Mouse (Mus musculus): ENCODE data around the gene Inpp5d. TPM values are rescaled to one million over a fixed set of nuclear protein-coding genes. Genes with fewer than 3 reads are reported as not detected.

The Inpp5d gene
- polyA plus RNA-seq, 1 experiment: 10.4 TPM

GRCm38 (mm10) chr1:87684071-87684470 lies 64.0 kb downstream of the Inpp5d start:
- TF ChIP-seq CTCF (IDR thresholded peaks at IDR 0.05; ENCODE audit: control insufficient read depth, insufficient read depth, insufficient replicate concordance, low read depth, low read length) (no peak), POLR2A (IDR thresholded peaks at IDR 0.05; ENCODE audit: control insufficient read depth, low read depth, low read length) (no peak)
- H3K27ac ChIP-seq (ENCODE audit: control insufficient read depth, insufficient read depth, low read depth, low read length): no peak overlapping the region
- no peaks in the 10 kb centered on the region for H3K4me1 ChIP-seq (ENCODE audit: control insufficient read depth, insufficient read depth, low read length)
- no peaks in the 10 kb centered on the region for H3K36me3 ChIP-seq (ENCODE audit: control insufficient read depth, insufficient read depth, low read length)
- no peaks in the 10 kb centered on the region for H3K27me3 ChIP-seq (ENCODE audit: control insufficient read depth, insufficient read depth, low read length)
- no peak overlapping the region for H3K4me3 ChIP-seq (ENCODE audit: control insufficient read depth, low read depth, low read length)

GRCm38 (mm10) chr1:87684791-87685190 lies 64.7 kb downstream of the Inpp5d start:
- H3K36me3 ChIP-seq (ENCODE audit: control insufficient read depth, insufficient read depth, low read length): no peaks in the 10 kb centered on the region
- H3K4me1 ChIP-seq (ENCODE audit: control insufficient read depth, insufficient read depth, low read length): no peaks in the 10 kb centered on the region
- H3K27ac ChIP-seq (ENCODE audit: control insufficient read depth, insufficient read depth, low read depth, low read length): no peak overlapping the region
- no peaks in the 10 kb centered on the region for H3K27me3 ChIP-seq (ENCODE audit: control insufficient read depth, insufficient read depth, low read length)
- no peak for TF ChIP-seq CTCF (IDR thresholded peaks at IDR 0.05; ENCODE audit: control insufficient read depth, insufficient read depth, insufficient replicate concordance, low read depth, low read length)
- TF ChIP-seq POLR2A (IDR thresholded peaks at IDR 0.05; ENCODE audit: control insufficient read depth, low read depth, low read length): no peak
- H3K4me3 ChIP-seq (ENCODE audit: control insufficient read depth, low read depth, low read length): no peak overlapping the region

- Histone ChIP-seq H3K4me1 (ENCODE audit: control insufficient read depth, insufficient read depth, low read length) (no peaks in the 10 kb centered on the region), H3K27ac (ENCODE audit: control insufficient read depth, insufficient read depth, low read depth, low read length) (no peak overlapping the region), H3K4me3 (ENCODE audit: control insufficient read depth, low read depth, low read length) (no peak overlapping the region), H3K36me3 (ENCODE audit: control insufficient read depth, insufficient read depth, low read length) (no peaks in the 10 kb centered on the region), H3K27me3 (ENCODE audit: control insufficient read depth, insufficient read depth, low read length) (no peaks in the 10 kb centered on the region)
- TF ChIP-seq CTCF (IDR thresholded peaks at IDR 0.05; ENCODE audit: control insufficient read depth, insufficient read depth, insufficient replicate concordance, low read depth, low read length) (no peak), POLR2A (IDR thresholded peaks at IDR 0.05; ENCODE audit: control insufficient read depth, low read depth, low read length) (no peak)
Observed at GRCm38 (mm10) chr1:87686351-87686750, 66.2 kb downstream of the Inpp5d start.

- H3K27ac ChIP-seq (ENCODE audit: control insufficient read depth, insufficient read depth, low read depth, low read length): no peak overlapping the region
- H3K4me1 ChIP-seq (ENCODE audit: control insufficient read depth, insufficient read depth, low read length): no peaks in the 10 kb centered on the region
- no peaks in the 10 kb centered on the region for H3K27me3 ChIP-seq (ENCODE audit: control insufficient read depth, insufficient read depth, low read length)
- no peaks in the 10 kb centered on the region for H3K36me3 ChIP-seq (ENCODE audit: control insufficient read depth, insufficient read depth, low read length)
- no peak for TF ChIP-seq CTCF (IDR thresholded peaks at IDR 0.05; ENCODE audit: control insufficient read depth, insufficient read depth, insufficient replicate concordance, low read depth, low read length)
- TF ChIP-seq POLR2A (IDR thresholded peaks at IDR 0.05; ENCODE audit: control insufficient read depth, low read depth, low read length): no peak
- no peak overlapping the region for H3K4me3 ChIP-seq (ENCODE audit: control insufficient read depth, low read depth, low read length)
Observed at GRCm38 (mm10) chr1:87687009-87687408, 66.9 kb downstream of the Inpp5d start.

- Histone ChIP-seq H3K4me1 (ENCODE audit: control insufficient read depth, insufficient read depth, low read length) (no peaks in the 10 kb centered on the region), H3K27ac (ENCODE audit: control insufficient read depth, insufficient read depth, low read depth, low read length) (no peak overlapping the region), H3K4me3 (ENCODE audit: control insufficient read depth, low read depth, low read length) (no peak overlapping the region), H3K36me3 (ENCODE audit: control insufficient read depth, insufficient read depth, low read length) (no peaks in the 10 kb centered on the region), H3K27me3 (ENCODE audit: control insufficient read depth, insufficient read depth, low read length) (no peaks in the 10 kb centered on the region)
- TF ChIP-seq CTCF (IDR thresholded peaks at IDR 0.05; ENCODE audit: control insufficient read depth, insufficient read depth, insufficient replicate concordance, low read depth, low read length) (no peak), POLR2A (IDR thresholded peaks at IDR 0.05; ENCODE audit: control insufficient read depth, low read depth, low read length) (no peak)
Observed at GRCm38 (mm10) chr1:87689661-87690341, 69.7 kb downstream of the Inpp5d start.

- no peak overlapping the region for H3K4me3 ChIP-seq (ENCODE audit: control insufficient read depth, low read depth, low read length)
- H3K4me1 ChIP-seq (ENCODE audit: control insufficient read depth, insufficient read depth, low read length): no peaks in the 10 kb centered on the region
- no peaks in the 10 kb centered on the region for H3K36me3 ChIP-seq (ENCODE audit: control insufficient read depth, insufficient read depth, low read length)
Observed at GRCm38 (mm10) chr1:87696358-87696757, 76.2 kb downstream of the Inpp5d start.

GRCm38 (mm10) chr1:87698010-87698409 lies 77.9 kb downstream of the Inpp5d start:
- Histone ChIP-seq H3K27me3 (ENCODE audit: control insufficient read depth, insufficient read depth, low read length) (no peaks in the 10 kb centered on the region), H3K4me3 (ENCODE audit: control insufficient read depth, low read depth, low read length) (no peak overlapping the region), H3K4me1 (ENCODE audit: control insufficient read depth, insufficient read depth, low read length) (no peaks in the 10 kb centered on the region), H3K36me3 (ENCODE audit: control insufficient read depth, insufficient read depth, low read length) (no peaks in the 10 kb centered on the region), H3K27ac (ENCODE audit: control insufficient read depth, insufficient read depth, low read depth, low read length) (no peak overlapping the region)
- no peak for TF ChIP-seq CTCF (IDR thresholded peaks at IDR 0.05; ENCODE audit: control insufficient read depth, insufficient read depth, insufficient replicate concordance, low read depth, low read length)
- no peak for TF ChIP-seq POLR2A (IDR thresholded peaks at IDR 0.05; ENCODE audit: control insufficient read depth, low read depth, low read length)

More at GRCm38 (mm10) chr1:87696358-87696757, 76.2 kb downstream of the Inpp5d start:
- Histone ChIP-seq H3K27me3 (ENCODE audit: control insufficient read depth, insufficient read depth, low read length) (no peaks in the 10 kb centered on the region), H3K27ac (ENCODE audit: control insufficient read depth, insufficient read depth, low read depth, low read length) (no peak overlapping the region)
- TF ChIP-seq CTCF (IDR thresholded peaks at IDR 0.05; ENCODE audit: control insufficient read depth, insufficient read depth, insufficient replicate concordance, low read depth, low read length) (peak; percentile 59; the same call in 1 of the 2 replicates), POLR2A (IDR thresholded peaks at IDR 0.05; ENCODE audit: control insufficient read depth, low read depth, low read length) (no peak)
